Mouse (Mus musculus): ENCODE data around the gene Qk. TPM values are rescaled to one million over a fixed set of nuclear protein-coding genes. Genes with fewer than 3 reads are reported as not detected.

Gene Qk
- polyA plus RNA-seq, 1 experiment, result 252 TPM

DNA sequence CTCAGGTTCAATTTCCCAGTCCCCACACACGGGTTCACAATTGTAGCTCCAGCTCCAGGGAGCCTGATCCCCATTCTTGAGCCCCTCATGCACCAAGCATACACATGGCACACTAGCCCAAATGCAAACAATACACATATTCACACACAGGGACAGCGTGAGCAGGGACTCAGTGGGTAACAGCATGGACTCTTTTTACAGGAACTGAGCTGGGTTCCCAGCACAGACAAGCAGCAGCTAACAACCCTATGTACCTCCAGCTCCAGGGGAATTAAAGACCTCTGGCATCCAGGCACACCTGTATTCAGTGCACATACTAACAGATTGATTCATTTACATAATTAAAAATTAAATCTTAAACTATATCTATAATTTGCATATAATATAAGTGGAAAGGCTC lies 34.9 kb downstream of the Qk start:
- no peaks in the 10 kb centered on the region for H3K4me1 ChIP-seq (ENCODE audit: control insufficient read depth, insufficient read depth, low read length)
- H3K4me3 ChIP-seq (ENCODE audit: insufficient read depth, low read length), result no peak overlapping the region
- H3K27ac ChIP-seq (ENCODE audit: insufficient read depth, low read length), result no peak overlapping the region
- TF ChIP-seq POLR2A (IDR thresholded peaks at IDR 0.05; ENCODE audit: low read depth, low read length), result no peak
- TF ChIP-seq CTCF (IDR thresholded peaks at IDR 0.05; ENCODE audit: borderline replicate concordance, insufficient read depth, low read length), result no peak

DNA sequence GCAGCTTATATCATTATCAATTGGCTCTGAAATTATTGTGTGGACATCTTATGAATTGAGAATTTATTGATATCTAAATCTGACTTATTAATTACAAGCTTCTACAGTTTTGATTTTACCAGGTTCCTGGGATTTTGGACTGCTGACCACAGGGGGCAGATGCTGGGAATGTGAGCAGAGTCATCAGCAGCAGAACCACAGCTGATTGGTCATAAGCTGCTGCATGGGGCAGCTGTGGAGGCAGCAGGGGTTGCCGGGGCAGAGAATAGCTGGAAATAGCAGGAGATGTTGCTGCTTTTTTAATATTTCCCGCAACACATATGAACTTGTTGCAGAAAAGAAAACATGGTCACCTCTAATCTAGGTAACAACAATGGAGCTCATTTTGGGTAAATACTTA lies 40.1 kb downstream of the Qk start:
- TF ChIP-seq POLR2A (IDR thresholded peaks at IDR 0.05; ENCODE audit: low read depth, low read length) (no peak), CTCF (IDR thresholded peaks at IDR 0.05; ENCODE audit: borderline replicate concordance, insufficient read depth, low read length) (no peak)
- no peaks in the 10 kb centered on the region for H3K4me1 ChIP-seq (ENCODE audit: control insufficient read depth, insufficient read depth, low read length)
- H3K27ac ChIP-seq (ENCODE audit: insufficient read depth, low read length), result no peak overlapping the region
- no peak overlapping the region for H3K4me3 ChIP-seq (ENCODE audit: insufficient read depth, low read length)

DNA sequence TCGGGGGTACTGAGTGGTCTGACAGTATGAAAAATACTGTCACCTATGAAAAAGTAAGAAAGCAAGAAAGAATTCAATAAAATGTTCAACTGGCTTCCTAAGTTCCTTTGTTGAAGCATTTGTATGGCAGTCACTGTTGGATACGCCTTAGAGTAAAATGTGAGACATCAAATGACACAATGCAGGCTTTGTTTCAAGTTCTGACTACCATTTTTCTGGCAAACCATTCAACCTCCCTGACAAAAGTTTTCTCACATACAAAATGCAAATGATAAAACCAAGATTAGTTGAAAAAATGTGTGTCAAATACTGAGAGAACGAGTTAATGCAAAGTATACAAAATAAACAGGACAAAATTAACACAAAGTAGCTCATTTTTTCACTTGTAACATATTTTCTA lies 50.1 kb downstream of the Qk start:
- TF ChIP-seq POLR2A (IDR thresholded peaks at IDR 0.05; ENCODE audit: low read depth, low read length), result no peak
- no peak for TF ChIP-seq CTCF (IDR thresholded peaks at IDR 0.05; ENCODE audit: borderline replicate concordance, insufficient read depth, low read length)
- H3K4me1 ChIP-seq (ENCODE audit: control insufficient read depth, insufficient read depth, low read length), result no peaks in the 10 kb centered on the region
- no peak overlapping the region for H3K27ac ChIP-seq (ENCODE audit: insufficient read depth, low read length)
- no peak overlapping the region for H3K4me3 ChIP-seq (ENCODE audit: insufficient read depth, low read length)

DNA sequence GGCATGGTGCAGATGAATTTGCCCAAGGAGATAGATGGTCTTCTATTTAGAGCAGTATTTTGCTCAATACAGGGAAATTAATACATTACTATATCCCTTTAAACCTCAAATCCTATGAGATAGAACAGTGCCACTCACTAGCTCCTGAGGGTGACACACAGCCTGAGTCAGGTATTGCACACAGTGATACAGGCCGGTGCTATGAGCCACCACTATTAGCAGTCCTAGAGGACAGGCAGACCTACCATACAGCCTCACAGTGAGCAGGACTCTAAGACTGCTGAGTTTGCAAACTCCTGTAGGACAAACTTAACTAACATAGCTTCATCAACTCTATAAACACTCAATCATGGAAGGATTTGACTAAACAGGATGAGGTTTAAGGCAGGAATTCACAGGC lies 51.2 kb downstream of the Qk start:
- TF ChIP-seq POLR2A (IDR thresholded peaks at IDR 0.05; ENCODE audit: low read depth, low read length) (no peak), CTCF (IDR thresholded peaks at IDR 0.05; ENCODE audit: borderline replicate concordance, insufficient read depth, low read length) (no peak)
- Histone ChIP-seq H3K4me1 (ENCODE audit: control insufficient read depth, insufficient read depth, low read length) (no peaks in the 10 kb centered on the region), H3K4me3 (ENCODE audit: insufficient read depth, low read length) (no peak overlapping the region)

DNA sequence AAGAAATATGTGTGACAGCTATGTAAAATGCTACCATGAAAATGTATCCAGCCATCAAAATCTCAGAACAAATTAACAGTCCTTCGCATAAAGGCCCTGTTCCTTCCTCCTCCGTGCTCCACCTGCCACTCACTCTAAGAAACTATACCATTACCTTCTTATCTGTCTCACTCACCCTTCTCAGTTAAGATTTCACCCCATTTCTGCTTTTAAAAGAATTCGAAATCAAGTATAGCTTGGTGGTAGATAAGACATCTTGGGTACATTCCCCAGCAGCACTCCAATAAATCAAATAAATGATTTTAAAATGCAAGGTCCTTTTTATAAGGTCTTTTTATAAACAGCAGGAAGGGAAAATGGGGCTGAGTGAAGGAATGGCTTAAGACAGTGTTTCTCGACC lies 53.4 kb downstream of the Qk start:
- TF ChIP-seq CTCF (IDR thresholded peaks at IDR 0.05; ENCODE audit: borderline replicate concordance, insufficient read depth, low read length) (no peak), POLR2A (IDR thresholded peaks at IDR 0.05; ENCODE audit: low read depth, low read length) (no peak)
- Histone ChIP-seq H3K4me3 (ENCODE audit: insufficient read depth, low read length) (no peak overlapping the region), H3K27ac (ENCODE audit: insufficient read depth, low read length) (no peak overlapping the region), H3K4me1 (ENCODE audit: control insufficient read depth, insufficient read depth, low read length) (no peaks in the 10 kb centered on the region)

More for the DNA sequence above, 51.2 kb downstream of the Qk start:
- no peak overlapping the region for H3K27ac ChIP-seq (ENCODE audit: insufficient read depth, low read length)

DNA sequence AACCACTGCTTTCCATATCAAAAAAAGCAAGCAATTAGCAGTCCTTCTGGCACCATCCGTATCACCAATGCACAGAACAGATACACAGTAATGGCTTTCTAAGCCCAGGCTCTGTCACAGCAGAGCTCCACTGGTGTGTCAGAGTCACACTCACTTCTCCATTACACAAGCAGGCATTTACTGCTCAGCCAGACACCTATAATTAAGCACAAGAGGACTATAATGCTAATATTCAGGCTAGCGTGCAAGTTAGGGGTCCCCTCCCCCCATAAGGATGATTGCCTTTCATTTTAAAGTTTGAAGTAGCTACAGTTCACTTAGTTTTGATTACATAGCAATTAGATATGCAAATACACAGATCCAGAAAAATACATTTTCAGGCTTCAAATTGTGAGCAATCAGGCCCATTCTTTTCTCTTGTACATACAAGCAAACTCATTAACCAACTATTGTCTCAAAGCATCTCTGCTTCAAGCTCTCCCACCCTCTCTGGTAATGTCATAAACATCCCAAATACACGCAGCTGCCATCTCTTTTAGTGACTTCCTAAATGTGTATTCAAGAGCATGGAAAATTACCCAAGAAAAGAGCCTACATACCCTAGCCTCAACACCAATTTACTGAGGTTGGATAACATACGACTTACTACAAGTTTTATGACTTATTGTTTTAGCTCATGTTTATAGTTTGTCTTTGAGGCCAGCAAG lies 68.2 kb downstream of the Qk start:
- H3K4me1 ChIP-seq (ENCODE audit: control insufficient read depth, insufficient read depth, low read length), result peaks cover 8% of the 10 kb centered on the region

DNA sequence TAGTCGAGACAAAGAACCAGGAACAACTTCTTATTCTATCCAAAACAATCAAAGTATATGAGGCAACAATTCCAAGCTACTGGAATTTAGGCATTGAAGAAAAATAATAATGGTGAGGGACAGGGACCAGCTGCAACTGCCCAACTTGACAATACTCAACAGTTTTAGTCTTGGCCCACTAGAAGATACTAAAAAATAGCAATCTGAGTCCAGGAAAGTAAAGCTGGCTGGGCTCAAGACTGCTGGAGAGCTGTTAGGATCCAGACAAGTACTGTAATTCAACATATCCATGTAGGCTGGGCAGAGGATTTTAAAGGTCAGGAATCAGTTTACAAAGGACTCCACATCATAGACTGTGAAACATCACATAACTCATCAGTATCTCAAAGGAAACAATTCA lies 79.6 kb downstream of the Qk start:
- TF ChIP-seq POLR2A (IDR thresholded peaks at IDR 0.05; ENCODE audit: low read depth, low read length), result no peak
- TF ChIP-seq CTCF (IDR thresholded peaks at IDR 0.05; ENCODE audit: borderline replicate concordance, insufficient read depth, low read length), result no peak
- H3K27ac ChIP-seq (ENCODE audit: insufficient read depth, low read length), result no peak overlapping the region
- H3K4me1 ChIP-seq (ENCODE audit: control insufficient read depth, insufficient read depth, low read length), result no peaks in the 10 kb centered on the region
- no peak overlapping the region for H3K4me3 ChIP-seq (ENCODE audit: insufficient read depth, low read length)

More for the DNA sequence above, 68.2 kb downstream of the Qk start:
- Histone ChIP-seq H3K4me3 (ENCODE audit: insufficient read depth, low read length) (no peak overlapping the region), H3K27ac (ENCODE audit: insufficient read depth, low read length) (no peak overlapping the region)
- TF ChIP-seq POLR2A (IDR thresholded peaks at IDR 0.05; ENCODE audit: low read depth, low read length) (no peak), CTCF (IDR thresholded peaks at IDR 0.05; ENCODE audit: borderline replicate concordance, insufficient read depth, low read length) (no peak)

DNA sequence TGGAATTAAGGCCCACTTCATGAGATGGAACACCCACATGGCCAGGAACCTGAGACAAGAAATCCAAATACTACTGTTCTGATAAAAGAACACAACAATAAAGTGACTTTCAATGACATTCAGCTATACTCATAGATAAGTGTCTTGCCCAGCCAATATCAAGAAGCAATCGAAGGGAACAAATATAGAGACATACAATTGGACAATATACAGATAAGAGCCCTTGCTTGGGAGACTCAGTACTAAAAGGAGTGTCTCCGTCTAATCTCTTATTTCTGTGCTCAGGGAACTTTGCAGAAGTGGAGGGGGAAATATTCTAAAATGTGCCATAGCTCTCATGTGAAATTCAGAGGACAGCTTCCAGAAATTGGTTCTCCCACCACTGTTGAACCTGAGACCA lies 83.1 kb downstream of the Qk start:
- TF ChIP-seq POLR2A (IDR thresholded peaks at IDR 0.05; ENCODE audit: low read depth, low read length) (no peak), CTCF (IDR thresholded peaks at IDR 0.05; ENCODE audit: borderline replicate concordance, insufficient read depth, low read length) (no peak)
- Histone ChIP-seq H3K4me1 (ENCODE audit: control insufficient read depth, insufficient read depth, low read length) (no peaks in the 10 kb centered on the region), H3K4me3 (ENCODE audit: insufficient read depth, low read length) (no peak overlapping the region), H3K27ac (ENCODE audit: insufficient read depth, low read length) (no peak overlapping the region)

DNA sequence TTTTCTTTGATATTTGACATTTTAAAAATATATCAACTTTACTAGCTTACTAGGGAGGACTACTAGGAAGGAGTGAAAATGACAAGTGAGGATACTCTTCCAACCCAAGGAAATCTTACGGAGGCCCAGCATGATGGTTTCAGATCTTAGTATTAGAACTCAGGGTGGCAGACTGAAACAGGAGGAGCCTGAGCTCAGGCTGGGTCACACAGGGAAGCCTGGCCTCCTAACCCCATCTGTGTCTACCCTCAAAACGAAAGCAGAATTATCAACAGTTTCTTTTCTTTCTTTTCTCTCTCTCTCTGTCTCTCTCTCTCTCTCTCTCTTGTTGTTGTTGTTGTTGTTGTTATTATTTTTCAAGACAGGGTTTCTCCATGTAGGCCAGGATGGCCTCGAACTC lies 87.2 kb downstream of the Qk start:
- Histone ChIP-seq H3K27ac (ENCODE audit: insufficient read depth, low read length) (no peak overlapping the region), H3K4me3 (ENCODE audit: insufficient read depth, low read length) (no peak overlapping the region), H3K4me1 (ENCODE audit: control insufficient read depth, insufficient read depth, low read length) (no peaks in the 10 kb centered on the region)
- TF ChIP-seq CTCF (IDR thresholded peaks at IDR 0.05; ENCODE audit: borderline replicate concordance, insufficient read depth, low read length) (no peak), POLR2A (IDR thresholded peaks at IDR 0.05; ENCODE audit: low read depth, low read length) (no peak)

DNA sequence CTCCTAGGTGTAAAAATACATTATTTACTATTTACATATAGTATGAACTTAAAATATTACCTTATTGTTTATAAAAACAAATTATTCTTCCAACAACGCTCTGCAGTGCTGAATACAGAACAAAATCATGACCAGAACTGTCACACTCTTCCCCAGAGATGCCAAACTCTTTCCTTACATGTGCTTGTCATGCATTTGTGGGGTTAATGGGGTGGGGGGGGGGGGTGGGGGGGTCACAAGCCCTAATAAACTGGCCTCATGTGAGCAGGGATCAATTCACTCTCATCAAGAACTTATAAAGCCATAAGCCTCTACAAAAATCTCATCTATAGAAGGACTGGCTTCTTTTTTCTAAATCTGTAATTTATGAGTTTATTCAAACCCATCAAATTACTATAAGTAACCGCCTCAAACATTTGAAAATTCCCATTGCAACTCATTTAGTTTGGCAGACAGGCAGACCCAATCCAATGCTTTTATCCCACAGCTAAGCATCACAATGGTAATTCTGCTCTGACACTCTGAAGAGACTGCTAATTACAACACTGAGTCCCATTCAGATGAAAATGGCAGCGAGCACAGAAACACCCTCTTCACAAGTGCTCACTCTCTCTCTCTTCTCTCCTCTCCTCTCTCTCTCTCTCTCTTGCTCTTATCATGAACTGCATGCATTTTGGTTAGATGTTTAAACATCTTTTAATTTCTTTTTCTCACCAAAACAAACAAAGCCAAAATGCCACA lies 91.7 kb downstream of the Qk start:
- Histone ChIP-seq H3K4me3 (ENCODE audit: insufficient read depth, low read length) (no peak overlapping the region), H3K27ac (ENCODE audit: insufficient read depth, low read length) (no peak overlapping the region), H3K4me1 (ENCODE audit: control insufficient read depth, insufficient read depth, low read length) (no peaks in the 10 kb centered on the region)
- TF ChIP-seq CTCF (IDR thresholded peaks at IDR 0.05; ENCODE audit: borderline replicate concordance, insufficient read depth, low read length), result no peak
